Mouse (Mus musculus): ENCODE results near the gene Dnajb1. TPM values are rescaled to one million over a fixed set of nuclear protein-coding genes. Genes with fewer than 3 reads are reported as not detected.
"Not testable (repeated sequence)": the region's sequence is repeated elsewhere in the genome, so short reads cannot be mapped to it uniquely, and the experiment has no call there.

The Dnajb1 gene
- total RNA-seq (2021), result 27.7 and 28.0 TPM in 2 replicates
- long read RNA-seq, transcript Dnajb1-201 (3 exons, 2,996 nt), result major isoform, 39 of 47 reads
- long read RNA-seq, partial matches to known transcripts, result 3 of 47 reads
- long read RNA-seq, other reads (novel, unspliced or antisense), result 5 of 47 reads

GRCm38 (mm10) chr8:83607661-83608397 is at the start of gene Dnajb1, which contains the start of gene Tecr:
Gene Dnajb1 (plus strand): TSS chr8:83608193.
Gene Tecr (minus strand): TSS chr8:83607971.
- peak; percentile 99 for DNase-seq

- no peak for DNase-seq
Measured at GRCm38 (mm10) chr8:83562669-83563068, 45.3 kb upstream of the Dnajb1 start.

- no peak for DNase-seq
Measured at GRCm38 (mm10) chr8:83563246-83563645, 44.7 kb upstream of the Dnajb1 start.

GRCm38 (mm10) chr8:83565731-83566375 is 42.1 kb upstream of the Dnajb1 start:
- DNase-seq, result no peak

DNA sequence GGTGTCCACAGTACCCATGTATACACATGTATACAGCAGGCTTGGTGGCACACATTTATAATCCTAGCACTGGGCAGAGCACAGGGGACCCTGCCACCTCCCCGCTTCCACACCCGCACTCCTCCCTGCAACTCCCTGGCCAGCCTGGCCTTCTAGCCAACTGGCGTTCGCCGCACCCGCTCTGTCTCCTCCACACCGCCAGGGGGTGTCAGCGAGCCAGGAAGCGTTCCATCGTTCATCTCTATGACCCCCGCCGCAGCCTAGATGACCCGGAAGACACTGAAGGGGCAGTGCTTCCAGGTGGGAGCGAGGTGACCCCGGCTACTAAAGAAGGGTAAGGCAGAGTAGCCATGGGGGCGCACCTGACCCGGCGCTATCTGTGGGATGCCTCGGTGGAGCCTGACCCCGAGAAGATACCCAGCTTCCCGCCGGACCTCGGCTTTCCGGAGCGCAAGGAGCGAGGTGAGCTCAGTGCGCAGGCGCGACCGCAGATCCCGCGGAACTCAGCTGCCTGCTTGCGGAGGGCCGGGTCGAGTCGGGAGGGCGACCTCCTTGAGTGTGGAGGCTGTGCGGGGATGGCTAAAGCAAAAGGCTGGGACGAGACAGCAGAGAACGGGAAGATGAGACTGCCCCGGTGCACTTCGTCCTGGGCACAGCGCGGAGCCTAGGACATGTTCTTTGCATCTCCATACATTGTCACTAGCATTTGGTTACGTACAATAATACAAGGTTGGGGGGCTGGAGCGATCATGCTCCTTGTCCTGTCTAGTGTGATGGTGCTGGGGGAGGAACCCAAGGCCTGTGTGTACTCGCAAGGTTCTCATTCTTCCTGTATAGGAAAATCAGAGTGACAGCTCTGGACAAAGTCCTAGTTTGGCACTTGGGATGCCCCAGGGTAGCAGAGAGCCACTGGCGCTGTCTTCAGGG is 41.3 kb upstream of the Dnajb1 start, which contains the start of gene Ndufb7:
Gene Ndufb7, plus strand, starts transcription at position 203 of the 927 bp plus-strand sequence.
- peak; percentile 96 for DNase-seq

DNA sequence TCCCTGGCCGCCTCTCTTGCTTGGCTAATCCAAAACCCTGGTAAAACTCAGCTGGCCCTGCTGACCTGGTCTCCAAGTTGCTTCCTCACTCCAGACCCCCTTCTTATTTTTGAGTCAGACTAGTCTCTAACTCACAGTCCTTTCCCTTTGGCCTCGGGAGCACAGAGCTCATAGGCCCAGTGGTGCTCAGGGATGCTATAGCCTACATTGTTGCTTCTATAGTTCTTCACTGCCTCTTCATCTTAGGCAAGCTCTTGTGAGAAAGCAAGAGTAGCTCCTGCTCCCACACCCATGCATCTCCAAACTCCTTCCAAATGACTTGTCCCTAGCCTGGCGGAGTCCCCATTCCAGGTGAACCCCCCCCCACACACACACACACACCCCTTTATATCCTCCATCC is 40.3 kb upstream of the Dnajb1 start:
- no peak for DNase-seq

DNA sequence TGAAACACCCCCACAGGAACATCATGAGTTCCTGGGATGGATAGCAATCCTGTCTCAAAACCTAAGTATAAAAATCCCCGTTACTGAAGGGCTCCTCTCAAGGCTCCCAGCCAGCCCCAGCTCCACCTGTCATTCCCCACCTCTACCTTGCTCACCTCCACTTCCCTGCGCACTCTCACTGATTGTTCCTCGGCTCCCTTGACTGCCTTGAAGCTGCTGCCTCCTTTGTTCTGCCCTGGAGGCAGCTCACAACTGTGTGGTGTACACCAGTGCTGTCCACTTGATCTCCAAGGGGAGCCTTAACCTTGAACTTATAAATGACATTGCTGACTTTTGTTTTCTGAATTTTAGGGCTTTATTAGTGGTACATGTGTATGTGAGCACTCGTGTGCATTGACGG is 39.9 kb upstream of the Dnajb1 start:
- DNase-seq, result no peak

- no peak for DNase-seq
Measured at GRCm38 (mm10) chr8:83568755-83569154, 39.2 kb upstream of the Dnajb1 start.

DNA sequence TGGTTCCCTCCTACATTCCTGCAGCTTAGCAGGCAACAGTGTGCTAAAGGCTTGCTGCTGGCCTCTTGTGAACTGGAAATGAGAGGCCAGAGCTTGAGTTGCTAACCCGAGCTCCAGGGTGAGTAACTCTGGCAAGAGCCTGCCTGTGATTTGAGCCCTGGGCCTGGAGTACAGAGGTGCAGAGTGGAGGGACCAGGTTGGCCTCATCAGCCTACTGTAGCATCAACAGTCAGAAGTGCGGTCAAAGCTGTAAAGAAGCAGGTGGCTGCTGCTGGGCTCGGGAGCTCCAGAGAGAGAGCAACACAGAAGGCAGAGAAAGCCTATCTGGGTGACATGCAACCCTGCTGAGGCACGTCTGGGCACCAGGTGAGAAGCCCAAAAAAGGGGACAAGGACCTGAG is 38.8 kb upstream of the Dnajb1 start:
- DNase-seq, result no peak

GRCm38 (mm10) chr8:83570272-83571000 is 37.6 kb upstream of the Dnajb1 start:
- DNase-seq, result no peak

DNA sequence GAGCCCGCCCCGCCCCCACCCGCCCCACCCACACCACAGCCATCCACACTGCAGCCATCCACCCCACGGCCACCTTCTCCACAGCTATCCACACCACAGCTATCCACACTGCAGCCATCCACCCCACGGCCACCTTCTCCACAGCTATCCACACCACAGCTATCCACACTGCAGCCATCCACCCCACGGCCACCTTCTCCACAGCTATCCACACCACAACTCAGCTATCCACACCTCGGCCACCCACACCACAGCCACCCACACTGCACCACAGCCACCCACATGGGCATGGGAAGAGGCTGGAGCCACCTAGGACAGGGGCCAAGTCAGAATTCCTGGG is 37.0 kb upstream of the Dnajb1 start:
- not testable (repeated sequence) for DNase-seq

DNA sequence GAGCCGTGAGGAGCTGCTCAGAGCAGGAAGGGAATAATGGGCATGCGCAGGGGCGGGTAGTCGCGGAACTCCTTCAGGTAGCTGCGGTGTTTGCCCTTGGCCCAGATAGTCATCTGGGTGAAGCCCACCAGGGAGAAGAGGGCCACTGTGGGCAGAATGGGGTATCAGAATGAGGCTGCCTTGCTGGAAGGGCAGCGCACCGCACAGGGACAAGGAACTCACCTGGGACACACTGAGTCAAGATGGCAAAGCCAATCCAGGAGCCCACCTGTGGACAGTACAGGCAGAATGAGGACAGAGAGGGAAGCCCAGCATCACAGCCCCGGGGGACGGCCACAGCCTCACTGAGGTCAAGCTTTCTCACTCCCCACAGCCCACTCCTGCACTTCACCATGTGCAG is 36.2 kb upstream of the Dnajb1 start:
- DNase-seq, result no peak

- DNase-seq, result no peak
Measured at GRCm38 (mm10) chr8:83572246-83572812, 35.7 kb upstream of the Dnajb1 start.

GRCm38 (mm10) chr8:83573140-83573875 is 34.7 kb upstream of the Dnajb1 start:
- DNase-seq, result no peak

DNA sequence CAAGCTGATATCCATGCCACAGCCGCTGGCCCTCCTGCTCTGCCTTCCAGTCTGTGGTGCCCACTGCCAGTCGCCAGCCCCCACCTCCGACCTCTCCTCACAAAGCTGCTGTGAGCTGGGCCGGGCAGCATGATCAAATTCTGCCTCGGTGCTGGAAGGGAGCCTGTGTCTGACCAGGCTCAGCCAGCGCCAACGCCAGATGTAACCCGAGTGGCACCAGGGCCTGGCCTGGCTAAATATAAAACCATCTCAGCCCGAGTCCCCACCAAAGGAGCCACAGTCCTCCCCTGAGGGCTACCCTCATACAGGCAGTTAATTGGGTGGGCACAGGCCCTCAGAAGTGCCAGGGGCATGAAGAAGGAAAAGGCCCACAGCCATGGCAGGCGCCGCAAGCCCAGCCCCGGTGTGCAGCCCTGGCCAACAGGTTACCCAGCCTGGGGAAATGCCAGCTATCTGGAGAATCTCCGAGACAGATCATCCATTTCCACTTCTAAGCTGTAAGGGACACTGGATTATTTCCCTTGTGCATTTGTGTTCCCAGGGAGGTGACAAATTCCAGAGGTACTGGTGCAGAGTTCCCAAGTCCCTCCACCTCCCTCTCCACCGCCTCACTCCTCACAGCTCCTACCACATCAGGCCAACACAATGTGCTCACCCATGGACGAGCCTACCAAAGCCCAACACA is 33.2 kb upstream of the Dnajb1 start:
- no peak for DNase-seq

DNA sequence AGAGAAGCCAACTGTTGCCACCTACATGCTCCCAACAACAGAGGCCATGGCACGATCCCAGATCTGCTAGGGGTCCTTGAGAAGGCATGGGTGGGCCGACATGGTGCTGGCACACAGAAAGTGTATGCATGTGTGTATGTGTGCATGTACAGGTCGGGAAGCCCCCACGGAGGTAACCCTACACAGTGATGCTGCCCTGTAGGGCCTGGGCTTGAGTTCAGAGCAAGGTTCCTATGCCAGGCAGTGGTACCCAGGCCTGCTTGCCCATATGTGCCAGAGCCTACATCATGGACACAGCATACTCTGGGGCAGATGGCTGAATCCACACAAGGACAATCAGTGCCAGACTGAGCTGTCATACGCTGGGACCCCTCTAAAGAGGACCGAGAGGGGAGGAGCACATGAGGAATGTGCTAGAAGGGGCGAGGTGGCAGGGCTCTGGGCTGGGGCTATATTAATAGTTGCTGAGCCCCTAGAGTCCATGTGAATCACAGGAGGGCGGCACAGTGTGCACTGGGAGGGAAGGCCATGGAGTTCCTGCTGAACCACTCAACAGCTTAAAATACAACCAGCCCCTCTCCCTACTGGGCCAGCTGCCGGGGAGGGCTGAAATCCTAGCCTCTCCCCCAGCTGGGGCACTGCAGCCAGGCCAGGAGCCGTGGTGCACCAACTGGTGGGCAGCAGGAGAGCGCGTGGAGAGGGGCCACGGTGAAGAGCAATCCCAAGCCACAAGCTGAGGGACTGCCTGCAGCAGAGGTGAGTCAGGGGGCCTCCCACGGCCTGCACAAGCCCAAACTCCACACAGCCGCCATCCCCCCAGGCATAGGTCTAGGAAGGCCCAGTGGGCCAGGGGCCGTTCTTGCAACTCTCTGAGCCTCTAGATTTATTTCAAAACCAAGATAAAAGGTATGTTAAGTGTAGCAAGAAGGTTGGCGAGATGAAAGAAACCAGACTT is 32.2 kb upstream of the Dnajb1 start:
- no peak for DNase-seq

- DNase-seq, result no peak
Measured at GRCm38 (mm10) chr8:83576516-83576895, 31.5 kb upstream of the Dnajb1 start.

GRCm38 (mm10) chr8:83576921-83577320 is 31.1 kb upstream of the Dnajb1 start:
- no peak for DNase-seq

DNA sequence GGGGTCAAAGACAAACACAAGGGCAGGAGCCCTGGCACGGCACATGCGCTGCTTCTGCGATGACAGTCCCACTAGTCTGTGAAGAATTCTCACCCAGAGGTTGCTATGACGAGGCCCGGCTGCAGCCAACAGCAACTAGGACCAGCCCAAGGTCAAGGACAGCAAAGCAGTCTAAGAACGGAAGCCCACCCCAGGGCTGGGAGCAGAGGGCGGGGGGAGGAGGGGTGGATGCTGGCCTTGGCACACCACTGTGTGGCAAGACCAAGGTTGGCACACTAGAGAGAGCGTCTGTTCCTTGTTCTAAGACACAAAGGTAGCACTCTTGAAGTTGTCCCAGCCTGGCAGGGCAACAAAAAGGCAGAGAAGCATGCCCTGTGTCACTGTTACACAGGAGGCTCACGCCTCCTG is 30.6 kb upstream of the Dnajb1 start:
- peak; percentile 78 for DNase-seq

Measured in adrenal gland, postnatal 25 days (tissue).